17 mouse cellular contexts compared by ENCODE assay signal in genomic region chr15:5933586-5933985, GRCm38 (mm10).
"Had no signal": no experiment of that assay in that cellular context is flagged by ENCODE, and none has a peak within 500 bp of the region (broad histone marks: within the 10 kb centered on the region; RNA-seq: fewer than 3 reads in every experiment).

No protein-coding gene starts in this region.

- H3K9ac ChIP-seq: limb, embryonic 12.5 days; limb, embryonic 15.5 days; liver, embryonic 12.5 days; liver, embryonic 15.5 days; lung, embryonic 15.5 days had no signal

- H3K4me1 ChIP-seq: limb, embryonic 12.5 days; limb, embryonic 15.5 days; liver, embryonic 12.5 days; liver, embryonic 15.5 days; lung, embryonic 15.5 days; megakaryocyte, embryonic 14.5 days; midbrain, embryonic 10.5 days had no signal

- H3K27me3 ChIP-seq: limb, embryonic 12.5 days; limb, embryonic 15.5 days; liver, embryonic 12.5 days; liver, embryonic 15.5 days; lung, embryonic 15.5 days; megakaryocyte, embryonic 14.5 days had no signal

- H3K9me3 ChIP-seq: limb, embryonic 12.5 days; limb, embryonic 15.5 days; liver, embryonic 12.5 days; liver, embryonic 15.5 days; lung, embryonic 15.5 days; megakaryocyte, embryonic 14.5 days; midbrain, embryonic 10.5 days had no signal

- DNase-seq: kidney, adult 18-20 months; kidney, adult 9 months; kidney, postnatal 14 days; kidney, postnatal 4 days; lung, adult 18-20 months; lung, postnatal 10 days; lung, postnatal 36 days; midbrain, embryonic 14.5 days; thymus, adult 18-20 months; thymus, postnatal 36 days had no signal

- H3K27ac ChIP-seq: limb, embryonic 12.5 days; limb, embryonic 15.5 days; liver, embryonic 12.5 days; liver, embryonic 15.5 days; lung, embryonic 15.5 days; midbrain, embryonic 10.5 days had no signal

- H3K36me3 ChIP-seq: limb, embryonic 12.5 days; limb, embryonic 15.5 days; liver, embryonic 12.5 days; liver, embryonic 15.5 days; lung, embryonic 15.5 days; midbrain, embryonic 10.5 days had no signal

- H3K4me3 ChIP-seq: limb, embryonic 12.5 days; limb, embryonic 15.5 days; liver, embryonic 12.5 days; liver, embryonic 15.5 days; lung, embryonic 15.5 days; megakaryocyte, embryonic 14.5 days; midbrain, embryonic 10.5 days had no signal
